Mouse (Mus musculus) megakaryocyte, embryonic 14.5 days (primary cell): ENCODE data around the gene Gamt.

ENCODE experiments used
- FLI1 ChIP-seq: IDR thresholded peaks from 2 replicates; pipeline ENCODE4 v1.6.1; 2012; ENCODE audit warnings: low read length, inconsistent platforms, mixed read lengths
- GATA1 ChIP-seq: IDR thresholded peaks from 3 replicates; pipeline ENCODE4 v1.6.1; 2012; ENCODE audit warnings: mixed read lengths, low read length, inconsistent platforms, borderline replicate concordance

GRCm38 (mm10) chr10:80281304-80281703 is 20.5 kb upstream of the Gamt start:
- TF ChIP-seq GATA1 (no peak), FLI1 (no peak)
